Mouse (Mus musculus) embryo, embryonic 11.5 days (tissue): ENCODE results near the gene Rgs6.

Experiments
- DNase-seq: peaks from one replicate; pipeline ENCODE4 v3.0.0-alpha.2; 2012; ENCODE audit warnings: low read depth, low spot score

The Rgs6 gene

GRCm38 (mm10) chr12:83083427-83083826 is 495.3 kb downstream of the Rgs6 start:
- no peak for DNase-seq

GRCm38 (mm10) chr12:83084614-83085013 is 496.5 kb downstream of the Rgs6 start:
- no peak for DNase-seq

GRCm38 (mm10) chr12:83087010-83087409 is 498.9 kb downstream of the Rgs6 start:
- no peak for DNase-seq

GRCm38 (mm10) chr12:83087555-83087954 is 499.5 kb downstream of the Rgs6 start:
- DNase-seq: no peak

- no peak for DNase-seq
Measured at GRCm38 (mm10) chr12:83092001-83092400, 503.9 kb downstream of the Rgs6 start.

GRCm38 (mm10) chr12:83097787-83098186 is 509.7 kb downstream of the Rgs6 start:
- no peak for DNase-seq

- DNase-seq: no peak
Measured at GRCm38 (mm10) chr12:83098646-83099371, 510.7 kb downstream of the Rgs6 start.

- DNase-seq: no peak
Measured at GRCm38 (mm10) chr12:83099920-83100319, 511.8 kb downstream of the Rgs6 start.

GRCm38 (mm10) chr12:83100413-83100812 is 512.3 kb downstream of the Rgs6 start:
- no peak for DNase-seq

GRCm38 (mm10) chr12:83100848-83101247 is 512.8 kb downstream of the Rgs6 start:
- no peak for DNase-seq

GRCm38 (mm10) chr12:83105514-83106119 is 517.5 kb downstream of the Rgs6 start:
- no peak for DNase-seq

- DNase-seq: no peak
Measured at GRCm38 (mm10) chr12:83106120-83106517, 518.0 kb downstream of the Rgs6 start.

- no peak for DNase-seq
Measured at GRCm38 (mm10) chr12:83109486-83109885, 521.4 kb downstream of the Rgs6 start.

GRCm38 (mm10) chr12:83109891-83110630 is 522.0 kb downstream of the Rgs6 start:
- DNase-seq: no peak

GRCm38 (mm10) chr12:83110711-83111110 is 522.6 kb downstream of the Rgs6 start:
- DNase-seq: no peak

- DNase-seq: no peak
Measured at GRCm38 (mm10) chr12:83112283-83112682, 524.2 kb downstream of the Rgs6 start.

GRCm38 (mm10) chr12:83112901-83113628 is 525.0 kb downstream of the Rgs6 start:
- no peak for DNase-seq

GRCm38 (mm10) chr12:83113971-83114370 is 525.9 kb downstream of the Rgs6 start:
- DNase-seq: no peak

GRCm38 (mm10) chr12:83114396-83115053 is 526.4 kb downstream of the Rgs6 start:
- DNase-seq: peak; percentile 51

GRCm38 (mm10) chr12:83124111-83124510 is 536.0 kb downstream of the Rgs6 start:
- DNase-seq: no peak

GRCm38 (mm10) chr12:83125284-83125683 is 537.2 kb downstream of the Rgs6 start:
- no peak for DNase-seq
